Mouse (Mus musculus): ENCODE measurements around the gene Trim46.

The Trim46 gene
- long read RNA-seq, experiment 1, partial matches to known transcripts, result 2 of 3 reads
- long read RNA-seq, experiment 1, other reads (novel, unspliced or antisense), result 0 of 3 reads
- long read RNA-seq, experiment 2, result 0 reads

DNA sequence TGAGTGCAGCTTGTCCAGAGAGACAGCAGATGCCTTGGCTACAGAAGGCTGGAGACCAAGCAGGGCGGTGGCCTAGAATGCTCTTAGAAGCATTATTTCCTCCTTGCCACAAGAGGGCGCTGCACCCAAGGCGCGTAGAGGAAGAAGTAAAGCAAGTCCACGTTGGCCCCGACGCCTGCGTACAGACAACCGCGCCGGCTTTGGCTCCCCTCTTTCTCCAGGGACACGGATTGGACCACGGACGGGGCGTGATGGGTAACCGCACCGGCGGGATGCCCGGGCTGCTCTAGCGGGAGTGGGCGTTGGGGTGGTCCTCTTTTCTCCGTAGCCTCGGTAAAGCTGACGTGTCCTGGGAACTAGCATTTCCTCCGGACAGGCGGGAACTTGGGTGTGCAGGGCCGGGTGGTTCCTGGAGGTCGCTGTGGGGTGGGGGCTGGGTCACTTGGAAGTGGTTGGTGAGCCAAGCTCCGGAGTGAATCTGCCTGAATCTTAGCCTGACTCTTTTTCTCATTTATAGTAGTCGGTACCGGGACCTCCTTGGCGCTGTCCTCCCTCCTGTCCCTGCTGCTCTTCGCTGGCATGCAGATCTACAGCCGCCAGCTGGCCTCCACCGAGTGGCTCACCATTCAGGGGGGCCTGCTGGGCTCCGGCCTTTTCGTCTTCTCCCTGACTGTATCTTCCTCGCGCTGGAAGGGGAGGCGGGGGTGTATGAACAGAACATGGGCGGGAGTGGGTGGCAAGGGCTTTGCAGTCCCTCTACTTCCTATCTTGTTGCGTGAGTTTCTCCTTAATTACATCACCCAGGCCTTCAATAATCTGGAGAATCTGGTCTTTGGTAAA is at the start of gene Trim46:
TSS of gene Trim46 (minus strand) at position 49 of the 840 bp plus-strand sequence.
- intact Hi-C loops (cut with DNase I), result no loop called here

DNA sequence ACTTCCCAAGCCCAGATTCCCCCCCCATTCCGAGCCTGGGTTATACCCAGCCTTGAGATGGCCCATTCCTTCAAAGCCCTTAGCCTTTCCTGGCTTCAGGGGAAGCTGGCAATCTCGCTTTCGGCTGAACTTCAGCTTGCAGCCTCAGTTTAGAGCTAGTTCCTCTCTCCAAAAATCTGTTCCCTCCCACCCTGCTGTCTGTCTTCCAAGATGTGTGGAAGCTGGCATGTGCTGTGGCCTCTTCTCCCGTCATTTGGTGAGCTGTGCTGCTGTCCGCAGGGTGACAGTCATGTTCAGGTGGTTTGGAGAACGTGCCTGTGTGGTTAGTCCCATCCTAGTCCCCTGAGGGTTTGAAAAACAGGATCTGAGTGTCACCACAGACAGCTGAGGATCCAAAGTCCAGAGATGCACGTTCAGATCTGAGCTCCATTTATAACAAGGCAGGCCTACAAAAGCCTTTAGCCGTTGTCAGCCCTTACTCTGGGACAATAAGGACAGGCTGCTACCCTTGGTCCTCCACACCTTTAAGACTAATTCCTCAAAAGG is 49.6 kb upstream of the Trim46 start:
- intact Hi-C loops (cut with DNase I), result no loop called here

DNA sequence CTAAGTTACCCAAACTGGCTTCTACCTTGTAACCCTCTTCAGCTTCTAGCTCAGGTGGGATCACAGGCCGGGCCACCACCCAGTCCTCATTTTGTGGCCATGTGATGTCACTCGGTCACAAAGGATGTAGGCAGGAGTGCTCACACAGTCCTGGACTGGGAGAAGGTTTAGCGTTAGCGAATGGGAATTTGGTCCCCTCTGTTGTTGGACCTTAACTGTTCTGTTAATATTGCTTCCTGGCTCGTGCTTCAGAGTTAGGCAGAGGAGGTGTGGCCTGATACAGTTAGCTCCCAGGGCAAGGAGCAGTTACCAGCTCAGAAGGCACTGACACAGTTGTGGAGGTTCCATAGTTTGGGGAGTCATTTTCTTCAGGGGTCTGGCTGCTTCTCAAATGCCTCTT is 48.1 kb upstream of the Trim46 start:
- intact Hi-C loops (cut with DNase I), result no loop called here

DNA sequence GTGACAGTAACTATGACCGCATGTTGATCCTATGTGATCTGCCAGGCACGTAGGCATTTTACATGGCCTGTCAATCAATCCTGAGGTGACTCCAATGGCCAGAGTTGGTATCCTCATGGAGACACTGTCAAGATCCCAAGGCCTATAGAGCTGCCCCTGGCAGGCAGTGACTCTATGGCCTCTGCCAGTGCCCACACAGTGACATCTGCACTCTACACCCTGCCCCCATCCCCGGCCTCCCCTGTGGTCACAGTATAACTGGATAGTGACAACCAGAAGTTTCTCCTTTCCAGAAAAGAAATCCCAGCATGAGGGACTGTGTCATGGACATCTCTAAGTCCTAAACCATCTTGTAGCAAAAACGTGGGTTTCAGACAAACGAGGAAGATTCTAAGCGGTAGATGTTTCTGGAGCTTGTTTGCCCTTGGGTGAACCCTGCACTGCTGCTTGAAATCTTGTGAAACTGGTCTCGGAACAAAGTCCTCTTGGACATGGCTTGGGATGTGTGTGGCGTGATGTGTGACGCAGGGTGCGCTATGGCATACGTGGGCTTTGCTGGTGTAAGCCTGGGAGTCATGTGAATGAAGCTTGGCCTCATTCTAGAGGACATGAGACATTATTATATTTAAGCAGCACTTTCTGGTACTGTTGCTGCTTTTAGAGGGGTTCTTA is 47.3 kb upstream of the Trim46 start:
- intact Hi-C loops (cut with DNase I), result no loop called here

DNA sequence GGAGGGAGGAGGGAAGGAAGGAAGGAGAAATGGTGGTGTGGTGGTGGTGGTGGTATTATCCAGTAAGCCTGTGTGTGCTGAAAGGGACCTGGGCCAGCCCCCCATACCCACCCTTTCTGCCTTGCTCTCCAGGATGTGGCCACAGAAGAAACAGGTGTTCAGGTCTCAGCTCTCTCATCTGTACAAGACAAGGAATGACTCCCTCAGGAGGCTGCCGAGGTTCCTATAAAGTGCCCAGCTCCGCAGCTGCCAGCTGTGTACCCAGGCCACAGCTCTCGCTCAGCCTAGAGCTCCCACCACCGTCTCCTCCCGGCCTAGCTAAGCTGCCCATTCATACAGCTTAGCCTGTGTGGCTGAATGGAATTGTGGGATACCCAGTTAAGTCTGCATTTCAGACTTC is 46.2 kb upstream of the Trim46 start:
- intact Hi-C loops (cut with DNase I), result no loop called here

DNA sequence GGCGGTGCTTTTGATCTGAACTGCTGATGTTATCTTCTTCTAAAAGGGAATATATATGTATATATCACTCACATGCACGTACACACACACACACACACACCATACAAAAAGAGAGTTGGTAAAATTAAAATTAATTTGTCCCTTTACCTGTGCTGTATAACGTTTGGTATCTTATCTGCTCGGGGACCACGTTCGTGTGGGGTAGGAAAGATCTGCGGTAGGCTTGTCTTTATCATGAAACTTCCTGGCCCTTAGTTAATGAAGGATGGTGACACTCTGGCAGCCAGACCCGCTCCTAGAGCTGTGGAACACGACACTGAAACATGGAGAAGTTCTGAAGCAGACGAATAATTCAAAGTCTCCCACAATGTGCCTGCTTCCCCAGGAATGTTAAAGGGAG is 45.8 kb upstream of the Trim46 start:
- intact Hi-C loops (cut with DNase I), result no loop called here

DNA sequence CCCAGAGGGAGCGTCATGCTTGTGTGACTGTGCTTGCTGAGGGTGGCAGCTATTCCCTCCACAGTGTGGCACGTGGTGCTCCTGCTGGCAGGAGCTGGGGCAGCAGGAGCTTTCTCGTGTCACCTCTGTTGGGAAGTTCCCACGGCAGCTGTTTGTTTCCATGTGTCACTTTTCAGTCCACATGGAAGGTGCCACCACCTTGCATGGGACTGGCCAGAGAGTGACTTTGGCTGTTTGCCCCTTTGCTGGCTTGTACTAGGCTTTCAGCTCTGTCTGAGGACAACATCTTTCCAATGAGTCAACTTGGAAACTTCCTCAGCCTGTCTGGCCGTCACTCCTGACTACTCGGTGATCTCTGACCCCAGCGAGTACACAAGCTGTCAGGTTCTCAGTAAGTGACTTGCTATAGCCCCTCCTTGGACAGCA is 42.4 kb upstream of the Trim46 start:
- intact Hi-C loops (cut with DNase I), result no loop called here

DNA sequence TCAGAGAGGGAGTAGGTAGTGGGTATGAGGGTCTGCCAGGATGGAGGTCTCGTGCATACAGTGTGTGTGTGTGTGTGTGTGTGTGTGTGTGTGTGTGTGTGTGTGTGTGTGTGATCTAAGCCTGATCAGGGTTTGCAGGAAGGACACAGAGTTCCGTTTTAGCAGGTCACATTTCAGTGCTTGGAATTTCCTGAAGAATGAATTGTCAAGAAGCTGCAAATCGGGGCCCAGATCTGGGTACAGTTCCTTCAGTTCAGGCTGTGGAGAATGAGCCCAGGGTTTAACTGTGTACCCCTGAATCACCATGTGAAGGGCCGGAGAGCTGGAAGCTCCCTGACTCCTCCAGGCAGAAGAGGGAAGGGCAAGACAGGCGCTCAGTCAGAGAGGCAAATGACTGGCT is 41.2 kb upstream of the Trim46 start:
- intact Hi-C loops (cut with DNase I), result no loop called here

DNA sequence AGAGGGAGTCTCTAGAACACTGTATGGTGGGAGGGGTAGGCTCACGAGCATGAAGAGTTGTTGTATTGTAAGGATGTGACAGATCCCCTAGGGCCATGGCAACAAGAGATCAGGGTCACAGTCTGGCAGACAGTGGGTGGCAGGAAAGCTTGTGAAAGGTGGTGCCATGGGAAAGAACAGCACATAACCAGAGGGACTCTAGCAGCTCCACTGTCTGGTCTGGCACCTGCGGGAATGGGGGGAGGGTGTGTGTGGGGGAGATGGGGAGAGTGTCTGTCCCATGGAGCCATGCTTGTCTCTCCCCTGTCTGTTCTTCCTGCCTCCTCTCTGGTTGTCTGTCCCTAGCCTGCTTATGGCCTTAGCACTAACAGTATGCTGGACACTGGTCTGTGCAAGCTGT is 39.4 kb upstream of the Trim46 start:
- intact Hi-C loops (cut with DNase I), result no loop called here

DNA sequence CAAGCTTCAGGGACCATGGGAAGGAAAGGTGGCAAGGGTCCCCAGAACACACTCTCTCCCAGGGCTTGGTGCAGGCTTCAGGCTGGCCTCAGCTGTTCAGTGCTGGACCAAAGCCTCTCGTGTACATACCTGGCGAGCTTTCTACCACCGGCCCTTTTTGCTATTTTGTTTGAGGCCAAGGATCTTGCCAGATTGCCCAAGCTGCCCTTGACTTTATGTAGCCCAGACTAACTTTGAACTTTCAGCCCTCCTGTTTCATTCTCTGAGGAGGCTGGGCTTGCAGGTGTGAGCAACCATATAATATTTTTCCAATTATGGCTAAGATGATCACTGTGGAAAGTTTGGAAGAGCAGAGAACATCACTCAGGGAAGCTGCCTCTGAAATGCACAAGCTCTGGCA is 38.2 kb upstream of the Trim46 start:
- intact Hi-C loops (cut with DNase I), result no loop called here

DNA sequence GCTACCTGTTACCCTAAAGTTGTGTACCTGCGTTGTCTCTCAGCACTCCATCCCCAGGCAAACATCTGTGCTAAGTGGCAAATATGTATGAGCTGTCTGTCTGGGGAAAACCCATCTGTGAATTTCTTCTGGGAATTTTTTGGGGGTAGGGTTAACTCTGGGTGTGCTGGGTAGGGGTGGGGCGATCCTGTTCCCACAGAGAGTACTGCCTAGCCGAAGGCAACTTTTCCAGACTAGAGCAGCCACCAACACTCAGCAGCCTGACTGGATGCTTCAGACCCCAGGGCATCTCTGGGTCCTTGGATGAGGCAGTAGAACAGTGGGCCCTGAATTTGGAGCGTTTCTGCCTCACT is 36.2 kb upstream of the Trim46 start:
- intact Hi-C loops (cut with DNase I), result loop anchor here (1.0 kb wide), 1 partner anchor 32 kb away; no protein-coding TSS in a partner anchor

DNA sequence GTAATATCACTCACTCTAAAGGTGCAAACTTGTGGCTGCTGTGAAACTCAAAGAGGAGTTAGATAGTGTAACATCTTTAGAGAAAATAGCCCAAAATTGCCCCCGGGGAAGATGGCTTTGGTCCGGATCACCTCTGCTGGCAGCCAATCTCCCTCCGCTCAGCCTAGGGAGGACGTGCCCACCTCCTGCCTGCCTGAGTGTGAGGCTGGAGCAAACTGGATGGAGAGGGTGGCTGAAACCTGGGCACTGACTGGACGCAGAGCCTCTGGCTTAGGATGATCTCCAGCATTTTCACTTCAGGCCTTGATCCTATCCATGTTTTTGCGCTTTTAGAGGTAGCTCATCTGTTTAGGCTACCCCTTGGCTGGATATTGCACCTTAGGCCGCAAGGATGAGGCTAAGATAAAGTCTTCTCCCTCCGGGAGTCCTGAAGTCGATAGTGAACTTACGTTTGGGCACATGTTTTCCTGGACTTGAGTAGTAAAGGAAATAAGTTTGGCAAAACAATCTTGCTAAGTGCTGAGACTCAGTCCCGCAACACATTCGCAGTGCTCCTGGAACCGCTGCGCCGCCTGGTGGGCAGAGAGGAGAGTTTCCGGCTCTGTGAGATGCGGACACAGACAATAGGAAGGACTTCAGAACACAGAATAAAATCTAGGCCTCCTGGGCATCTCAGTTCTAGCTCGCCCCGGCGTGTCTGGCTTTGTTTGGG is 35.6 kb upstream of the Trim46 start:
- intact Hi-C loops (cut with DNase I), result loop anchor here (1.0 kb wide), 1 partner anchor 31 kb away; no protein-coding TSS in a partner anchor

DNA sequence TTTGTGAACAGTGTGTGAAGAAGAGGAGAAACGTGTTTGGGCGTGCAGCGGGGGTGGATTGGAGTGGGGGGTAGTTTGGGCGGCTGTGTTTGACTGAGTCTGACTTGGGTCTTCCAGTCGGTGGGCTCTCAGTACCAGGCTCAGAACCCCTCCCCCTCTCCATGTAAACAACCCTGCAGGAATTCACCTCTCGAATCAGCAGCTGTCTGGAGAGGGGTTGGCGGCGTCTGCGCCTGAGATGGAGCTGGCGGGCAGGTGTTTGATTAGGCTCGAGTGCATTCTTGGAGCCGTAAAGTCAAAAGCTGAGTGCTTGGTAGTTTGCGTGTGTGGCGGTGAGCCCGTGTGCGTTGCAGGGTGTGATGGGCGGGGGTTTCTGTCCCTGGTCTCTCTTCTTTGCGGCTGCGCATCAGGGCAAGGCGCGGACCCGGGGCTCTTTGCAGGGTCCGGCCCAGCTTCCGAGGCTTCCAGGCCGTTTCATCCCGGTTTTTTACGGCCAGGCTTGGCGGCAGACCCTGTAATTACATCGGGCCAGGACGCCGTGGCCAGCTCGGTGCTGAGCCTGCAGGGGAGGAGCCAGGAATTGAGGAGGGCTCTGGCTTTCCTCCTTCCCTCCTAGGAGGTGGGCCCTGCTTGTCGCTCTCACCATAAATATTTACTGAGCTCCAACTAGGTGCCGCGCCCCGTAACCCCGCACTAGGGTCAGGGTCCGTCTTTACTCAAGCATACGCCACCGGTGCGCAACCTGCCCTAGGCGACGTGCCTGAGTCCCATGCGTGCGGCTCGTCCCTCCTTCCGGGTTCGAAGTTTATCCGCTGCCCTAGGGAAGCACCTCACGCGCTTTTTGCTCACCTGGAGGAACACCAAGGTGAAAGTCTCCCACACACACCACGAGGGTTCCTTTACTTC is 34.8 kb upstream of the Trim46 start, which contains the start of gene Efna1:
TSS of gene Efna1 (minus strand) at position 537 of the 906 bp plus-strand sequence.
- intact Hi-C loops (cut with DNase I), result no loop called here

DNA sequence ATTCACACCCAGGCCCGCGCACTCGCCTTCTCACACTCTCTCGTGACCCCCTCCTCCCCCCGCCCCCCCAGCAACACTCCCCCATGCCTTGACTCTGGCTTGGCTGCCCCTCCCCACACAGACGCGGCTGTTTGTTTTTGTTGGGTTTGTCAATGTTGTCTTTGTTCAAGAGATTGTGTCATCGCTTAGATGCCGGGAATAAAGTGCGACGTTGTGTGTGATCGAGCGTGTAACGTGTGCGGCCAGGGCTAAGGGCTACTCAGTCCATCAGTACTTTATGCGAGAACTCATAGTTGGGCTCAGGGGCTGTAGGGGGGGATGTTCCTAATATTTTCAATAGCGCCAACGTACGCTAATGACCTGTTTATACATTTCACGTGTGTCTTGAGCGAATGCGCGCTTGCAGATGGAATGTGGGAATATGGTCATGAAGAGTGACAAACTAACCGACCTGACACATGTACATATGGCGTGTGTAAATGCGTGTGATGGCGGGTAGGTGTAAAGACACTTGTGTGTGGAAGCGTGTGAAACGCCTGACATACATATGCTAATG is 34.0 kb upstream of the Trim46 start:
- intact Hi-C loops (cut with DNase I), result no loop called here

DNA sequence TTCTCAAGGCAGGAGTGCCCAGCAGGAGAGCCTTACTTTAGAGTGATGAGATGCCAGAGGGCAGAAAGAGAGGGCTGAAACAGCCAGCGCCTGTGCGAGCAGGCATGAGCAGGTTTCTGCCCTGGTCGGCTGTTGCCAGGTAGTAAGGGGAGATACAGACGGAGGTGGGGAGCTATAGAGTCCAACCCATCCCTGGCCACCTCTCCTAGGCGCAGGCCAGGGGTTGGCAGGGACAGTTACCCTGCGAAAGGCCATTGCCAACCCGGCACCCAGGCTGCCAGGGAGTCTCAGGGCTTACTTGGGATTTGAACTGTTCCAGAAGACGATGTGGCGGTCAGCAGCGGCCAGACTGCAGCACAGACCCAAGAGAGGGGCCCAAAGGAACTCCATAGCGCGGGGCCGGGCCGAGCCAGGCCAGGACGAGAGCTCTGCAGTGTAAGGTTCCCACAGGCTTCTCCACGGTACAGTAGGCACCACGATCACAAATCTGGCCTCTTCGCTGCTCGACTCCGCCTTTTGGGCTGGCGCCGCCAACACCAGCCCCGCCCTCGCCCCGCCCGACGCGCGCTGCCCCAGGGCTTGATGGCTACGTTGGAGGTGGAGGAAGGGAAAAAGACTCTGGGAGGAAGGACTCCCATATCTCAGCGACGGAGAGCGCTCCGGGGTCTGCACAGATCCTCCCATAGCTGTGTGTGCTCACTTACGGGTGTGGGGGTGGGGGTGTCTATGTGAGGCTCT is 33.2 kb upstream of the Trim46 start:
- intact Hi-C loops (cut with DNase I), result loop anchor here (1.0 kb wide), 1 partner anchor 28 kb away; no protein-coding TSS in a partner anchor

DNA sequence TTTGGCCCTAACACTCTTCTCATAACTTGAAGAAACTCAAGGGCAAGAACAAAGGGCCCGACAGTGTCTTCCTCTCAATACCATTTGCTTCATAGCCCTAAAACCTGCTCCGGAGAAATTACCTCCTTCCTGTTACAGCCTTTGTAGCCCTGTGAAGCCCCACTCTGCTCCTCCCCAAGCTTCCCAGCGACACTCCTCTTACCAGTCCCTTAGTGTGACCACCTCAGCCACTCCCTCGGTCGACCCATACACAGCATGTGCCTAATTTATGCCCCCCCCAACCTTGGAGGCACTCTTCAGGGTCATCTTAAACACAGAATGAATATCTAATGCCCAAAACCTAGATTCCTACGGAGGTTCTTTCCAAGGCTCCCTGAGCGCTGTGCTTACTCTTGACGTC is 32.5 kb upstream of the Trim46 start:
- intact Hi-C loops (cut with DNase I), result loop anchor here (1.0 kb wide), 1 partner anchor 27 kb away; no protein-coding TSS in a partner anchor

DNA sequence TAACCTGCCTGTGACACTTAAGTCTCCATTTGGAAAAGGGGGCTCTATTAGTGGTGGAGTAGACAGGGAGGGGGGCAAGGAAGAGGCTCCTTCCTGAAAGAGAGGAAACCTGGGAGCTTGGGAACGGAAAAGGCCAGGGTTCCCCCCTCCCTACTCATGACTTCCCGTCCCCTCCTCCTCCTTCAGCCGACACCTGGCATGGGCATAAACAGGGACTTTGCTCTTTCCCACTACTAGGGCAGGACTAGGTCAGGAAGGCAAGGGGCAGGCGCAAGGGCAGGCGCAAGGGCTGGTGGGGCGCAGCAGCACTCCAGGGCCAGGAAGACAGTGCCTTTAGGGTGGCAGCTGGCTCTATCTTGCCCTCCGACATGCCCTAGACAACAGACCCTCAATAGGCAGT is 32.0 kb upstream of the Trim46 start:
- intact Hi-C loops (cut with DNase I), result no loop called here

DNA sequence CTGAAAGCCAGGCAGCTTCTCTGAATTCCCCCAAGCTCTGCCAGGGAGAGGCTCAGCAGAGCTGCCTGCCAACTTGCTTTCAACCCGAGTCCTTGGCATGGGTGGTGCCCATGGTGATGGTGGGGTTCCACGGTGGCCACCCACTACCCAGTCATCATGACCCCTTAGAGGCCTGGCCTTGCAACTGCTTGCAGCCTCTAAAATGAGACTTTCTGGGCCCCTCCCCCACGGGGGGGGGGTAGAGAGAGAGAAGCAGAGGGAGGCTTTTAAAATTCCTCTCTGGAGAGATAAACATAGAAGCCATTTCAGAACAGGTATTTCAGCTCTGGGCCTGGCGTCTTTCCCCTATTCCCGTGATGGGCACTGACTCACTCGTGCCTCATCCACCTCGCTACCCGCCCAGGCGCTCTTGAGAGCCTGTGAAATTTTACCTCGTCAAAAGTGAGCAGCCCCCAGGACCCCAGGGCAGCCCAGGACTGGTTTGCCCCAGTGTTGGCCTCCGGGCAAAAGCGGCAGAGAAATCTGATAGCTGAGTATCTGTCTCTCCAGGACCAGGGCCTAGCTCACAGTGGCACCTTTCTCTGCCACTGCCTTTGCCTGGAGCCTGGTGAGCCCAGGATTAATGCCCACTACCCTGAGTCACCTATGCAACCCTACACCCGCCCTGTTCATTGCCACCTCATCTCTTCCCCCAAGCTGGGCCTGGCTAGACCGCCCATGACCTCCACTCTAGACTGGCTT is 31.3 kb upstream of the Trim46 start:
- intact Hi-C loops (cut with DNase I), result no loop called here

DNA sequence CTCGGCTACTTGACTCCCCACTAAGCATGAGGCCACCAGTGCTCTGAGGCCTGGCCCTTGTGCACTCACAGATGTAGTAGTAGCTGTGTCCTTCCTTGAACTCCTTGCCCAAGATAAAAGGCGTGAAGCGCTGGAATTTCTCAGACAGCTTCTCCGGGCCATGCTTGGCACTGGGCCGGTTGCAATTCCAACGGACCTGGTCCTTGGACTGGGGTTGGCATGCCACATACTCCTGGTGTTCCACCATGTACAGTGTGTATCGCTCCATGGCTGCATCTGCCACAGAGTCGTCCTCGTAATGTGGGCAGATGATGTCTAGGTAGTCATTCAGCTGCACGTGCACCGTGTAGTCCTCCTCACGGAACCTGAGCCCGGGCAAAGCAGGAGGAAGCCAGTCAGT is 30.0 kb upstream of the Trim46 start:
- intact Hi-C loops (cut with DNase I), result no loop called here
